Mouse (Mus musculus) C2C12 (cell line): ENCODE measurements at regions not wholly inside any gene's neighbourhood (a gene's known extent, or its start where the extent isn't known, plus 50 kb on each side); places are given as distances from the start of the nearest gene placed in this dataset.

Experiments
- CTCF ChIP-seq: IDR thresholded peaks from one replicate; pipeline ENCODE4 v1.5.1; 2011; ENCODE audit not compliant: control insufficient read depth, insufficient read depth, insufficient read length
- MAX ChIP-seq: IDR thresholded peaks from one replicate; pipeline ENCODE4 v1.6.1; 2011; ENCODE audit warnings: mild to moderate bottlenecking, control low read depth

DNA sequence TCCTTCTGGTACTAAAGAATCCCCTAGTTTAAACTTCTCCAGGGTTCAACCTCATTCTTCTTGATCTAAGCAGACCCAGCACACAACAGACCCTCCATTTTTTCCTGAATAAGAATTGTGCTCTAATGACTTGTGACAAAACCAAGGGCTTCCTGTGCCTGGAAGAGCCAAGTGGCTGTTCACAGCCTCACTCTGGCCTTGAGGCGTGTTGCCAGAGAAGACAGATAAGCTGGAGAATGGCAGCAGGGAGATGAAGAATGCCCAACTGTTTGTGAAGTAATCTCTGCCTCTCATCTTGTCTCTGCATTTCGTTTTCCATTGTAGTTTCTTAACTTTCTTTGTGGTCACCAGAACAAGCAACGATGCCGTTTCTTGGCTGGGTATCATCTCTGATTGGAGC, 179.9 kb upstream of the Bmper start:
- no peak for TF ChIP-seq CTCF
- no peak for TF ChIP-seq MAX
